Mouse (Mus musculus): ENCODE results near the gene Gm42372.

GRCm38 (mm10) chr7:17010010-17010347 is 27.1 kb downstream of the Gm42372 start:
- TF ChIP-seq CTCF (IDR thresholded peaks at IDR 0.05; ENCODE audit: low read depth), result no peak
- TF ChIP-seq EP300 (IDR thresholded peaks at IDR 0.05; ENCODE audit: low read depth), result no peak
